Mouse (Mus musculus) kidney, adult 8-10 months (tissue): ENCODE data around the gene Aldh8a1.

Experiments
- DNase-seq, 2 experiments: peaks; one replicate each; pipeline ENCODE4 v3.0.0; 2022

Gene Aldh8a1

GRCm38 (mm10) chr10:21420457-21421424 lies 43.6 kb downstream of the Aldh8a1 start:
- peak; percentile 34 to 66 for DNase-seq

- peak; percentile 10 to 20 for DNase-seq
Measured at GRCm38 (mm10) chr10:21426515-21426914, 49.4 kb downstream of the Aldh8a1 start.

- no peak for DNase-seq
Measured at GRCm38 (mm10) chr10:21427996-21428395, 50.9 kb downstream of the Aldh8a1 start.

- DNase-seq = no peak
Measured at GRCm38 (mm10) chr10:21439268-21439667, 62.2 kb downstream of the Aldh8a1 start.

DNA sequence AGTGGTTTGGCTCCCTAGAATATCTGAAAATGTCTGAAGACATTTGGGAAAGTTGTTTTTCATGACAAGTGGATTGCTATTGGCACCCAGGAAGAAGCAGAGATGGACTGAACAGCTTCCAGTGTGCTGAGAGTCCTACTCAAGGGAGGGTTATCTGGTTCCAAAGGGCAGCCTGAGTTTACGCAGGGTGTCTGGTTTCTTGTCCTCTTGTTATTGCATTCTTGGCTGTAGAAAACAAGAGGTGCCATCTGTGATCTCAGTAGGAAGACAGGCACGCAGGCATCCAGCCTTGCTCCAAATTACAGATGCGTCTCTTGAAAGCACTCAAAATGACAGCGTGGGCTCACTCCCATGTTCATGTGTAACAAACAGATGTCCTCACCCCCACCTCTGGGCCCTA lies 63.9 kb downstream of the Aldh8a1 start:
- DNase-seq = no peak

GRCm38 (mm10) chr10:21441690-21442089 lies 64.6 kb downstream of the Aldh8a1 start:
- no peak for DNase-seq

DNA sequence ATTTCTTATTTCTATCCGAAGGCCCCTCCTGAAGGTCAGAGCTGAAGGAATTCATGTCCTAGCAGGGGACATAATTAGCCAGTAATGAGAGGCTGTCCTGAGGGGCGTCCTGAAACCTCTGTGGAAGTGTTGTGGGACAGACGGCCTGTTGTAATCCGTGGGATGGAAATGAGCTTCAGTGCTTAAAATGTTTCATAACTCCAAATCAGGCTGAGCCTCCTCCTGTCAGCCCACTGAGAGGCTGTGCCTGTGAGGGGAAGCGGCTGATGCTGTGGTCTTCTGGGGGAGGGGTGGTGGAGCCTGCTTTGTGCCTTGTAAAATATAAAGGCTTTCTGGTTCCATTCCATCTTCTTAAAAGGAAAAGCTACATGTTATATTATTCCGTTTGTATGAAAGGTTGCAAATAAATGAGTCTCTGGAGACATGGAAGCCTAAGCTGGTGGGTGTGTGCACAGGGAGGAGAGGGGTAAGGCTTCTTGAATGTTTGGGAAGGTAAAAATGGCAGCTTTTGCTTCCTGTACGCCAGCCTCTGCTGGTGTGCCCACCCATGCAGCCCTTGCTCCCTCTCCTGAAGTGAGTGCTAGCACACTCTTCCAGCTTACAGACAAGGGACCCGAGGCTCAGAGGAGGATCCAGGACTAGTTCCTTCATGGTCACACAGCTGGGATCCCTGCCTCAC lies 66.7 kb downstream of the Aldh8a1 start:
- no peak for DNase-seq

DNA sequence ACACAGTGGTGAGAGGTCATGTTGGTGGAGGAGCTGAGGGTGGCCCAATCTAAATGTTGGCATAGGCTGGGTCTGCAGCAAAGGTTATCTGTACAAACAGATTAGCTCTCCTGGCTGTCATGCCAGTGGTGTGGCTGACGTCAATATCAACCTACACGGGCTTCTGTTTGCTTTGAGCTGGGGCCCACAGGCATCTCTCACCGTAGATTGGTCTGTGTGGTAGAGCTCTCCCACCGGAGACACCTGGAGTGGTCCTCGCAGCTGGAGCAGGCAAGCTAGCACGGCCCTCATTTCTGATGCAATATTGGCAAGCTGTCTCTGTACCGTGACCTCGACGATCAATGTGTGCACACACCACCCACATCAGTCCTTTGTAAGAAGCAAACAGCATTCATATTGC lies 67.3 kb downstream of the Aldh8a1 start:
- no peak for DNase-seq
